Mouse (Mus musculus) MEL (cell line): ENCODE measurements around the gene Fbxo24. TPM values are rescaled to one million over a fixed set of nuclear protein-coding genes. Genes with fewer than 3 reads are reported as not detected.

Source experiments
- DNase-seq: peaks from one replicate; pipeline ENCODE4 v3.0.0; 2011; ENCODE audit warnings: low read depth, low spot score
- H3K27ac ChIP-seq: 2 replicates; pipeline ENCODE4 v1.5.1; 2012; ENCODE audit warnings: low read depth, mild to moderate bottlenecking, control low read depth, low read length, moderate library complexity; ENCODE audit not compliant: control insufficient read depth
- H3K27me3 ChIP-seq, 2 experiments: fragments of 150-350 bp in 1 of 2; sonication (generic) in 1 of 2; 2 replicates each; pipeline ENCODE4 v1.6.1; 2012; ENCODE audit warnings: low read length in 2 of 2, mild to moderate bottlenecking in 2 of 2, improper control_type of control experiment in 1 of 2, moderate library complexity in 1 of 2; ENCODE audit not compliant: insufficient read depth in 2 of 2, control insufficient read depth in 1 of 2
- H3K36me3 ChIP-seq, 2 experiments: 2 replicates each; pipeline ENCODE4 v1.6.1; 2012 to 2014; ENCODE audit warnings: low read length in 2 of 2, improper control_type of control experiment in 1 of 2, inconsistent platforms in 1 of 2, mild to moderate bottlenecking in 1 of 2; ENCODE audit not compliant: insufficient read depth in 2 of 2, control insufficient read depth in 1 of 2
- H3K4me1 ChIP-seq, 2 experiments: fragments of 150-350 bp in 1 of 2; sonication (generic) in 1 of 2; 2 replicates each; pipeline ENCODE4 v1.6.1; 2012; ENCODE audit warnings: low read length in 2 of 2, improper control_type of control experiment in 1 of 2, mild to moderate bottlenecking in 1 of 2; ENCODE audit not compliant: insufficient read depth in 2 of 2, control insufficient read depth in 1 of 2
- H3K4me3 ChIP-seq, 2 experiments: fragments of 150-350 bp in 1 of 2; sonication (generic) in 1 of 2; 2 replicates each; pipeline ENCODE4 v1.5.1; 2012; ENCODE audit warnings: low read depth in 2 of 2, low read length in 2 of 2, mild to moderate bottlenecking in 2 of 2, moderate library complexity in 2 of 2, control low read depth in 1 of 2, improper control_type of control experiment in 1 of 2; ENCODE audit not compliant: control insufficient read depth in 1 of 2, insufficient read depth in 1 of 2
- H3K79me2 ChIP-seq: 2 replicates; pipeline ENCODE4 v1.6.1; 2012; ENCODE audit warnings: mild to moderate bottlenecking, low read length, moderate library complexity; ENCODE audit not compliant: control insufficient read depth, poor library complexity, insufficient read depth
- H3K9ac ChIP-seq: 2 replicates; pipeline ENCODE4 v1.6.1; 2012; ENCODE audit warnings: low read depth, mild to moderate bottlenecking, control low read depth, low read length, moderate library complexity; ENCODE audit not compliant: control insufficient read depth, poor library complexity, severe bottlenecking
- H3K9me3 ChIP-seq: fragments of 150-350 bp; sonication (generic); replicated peaks from 2 replicates; pipeline ENCODE4 v1.6.1; 2012; ENCODE audit warnings: mild to moderate bottlenecking, low read length, improper control_type of control experiment, moderate library complexity; ENCODE audit not compliant: insufficient read depth
- BHLHE40 ChIP-seq: IDR thresholded peaks from 2 replicates; pipeline ENCODE4 v1.6.1; 2012; ENCODE audit warnings: low read depth, mild to moderate bottlenecking, inconsistent platforms, low read length, improper control_type of control experiment, borderline replicate concordance
- CTCF ChIP-seq, 3 experiments: IDR thresholded peaks in 2 of 3; conservative IDR thresholded peaks in 1 of 3; 2 replicates each; pipeline ENCODE4 v1.5.1; 2011 to 2012; ENCODE audit warnings: low read length in 3 of 3, low read depth in 2 of 3, mild to moderate bottlenecking in 2 of 3, improper control_type of control experiment in 1 of 3, inconsistent platforms in 1 of 3, mixed read lengths in 1 of 3, moderate library complexity in 1 of 3; ENCODE audit not compliant: control insufficient read depth in 1 of 3, insufficient read depth in 1 of 3, poor library complexity in 1 of 3, severe bottlenecking in 1 of 3
- E2F4 ChIP-seq: IDR thresholded peaks from 2 replicates; pipeline ENCODE4 v1.6.1; 2011; ENCODE audit warnings: low read depth, low read length, improper control_type of control experiment, borderline replicate concordance
- EP300 ChIP-seq, 2 experiments: IDR thresholded peaks; 2 replicates each; pipeline ENCODE4 v1.6.1; 2011; ENCODE audit warnings: improper control_type of control experiment in 2 of 2, low read length in 2 of 2, low read depth in 1 of 2, mild to moderate bottlenecking in 1 of 2
- ETS1 ChIP-seq: IDR thresholded peaks from 2 replicates; pipeline ENCODE4 v1.6.1; 2012; ENCODE audit warnings: low read depth, mild to moderate bottlenecking, inconsistent platforms, low read length, improper control_type of control experiment, moderate library complexity
- GABPA ChIP-seq: IDR thresholded peaks from 2 replicates; pipeline ENCODE4 v1.6.1; 2012; ENCODE audit warnings: low read depth, mild to moderate bottlenecking, inconsistent platforms, low read length, improper control_type of control experiment, moderate library complexity
- JUND ChIP-seq: IDR thresholded peaks from 2 replicates; pipeline ENCODE4 v1.6.1; 2011; ENCODE audit warnings: low read depth, mild to moderate bottlenecking, improper control_type of control experiment, low read length
- MAFK ChIP-seq: IDR thresholded peaks from 2 replicates; pipeline ENCODE4 v1.6.1; 2011; ENCODE audit warnings: low read depth, mild to moderate bottlenecking, low read length, improper control_type of control experiment, borderline replicate concordance
- MEF2A ChIP-seq: IDR thresholded peaks from 2 replicates; pipeline ENCODE4 v1.6.1; 2014; ENCODE audit warnings: low read depth, mild to moderate bottlenecking, inconsistent platforms, low read length, improper control_type of control experiment; ENCODE audit not compliant: poor library complexity, insufficient replicate concordance, severe bottlenecking; ENCODE audit errors: extremely low read depth
- MYC ChIP-seq: IDR thresholded peaks from 2 replicates; pipeline ENCODE4 v1.6.1; 2011; ENCODE audit warnings: low read depth, mild to moderate bottlenecking, low read length, improper control_type of control experiment, moderate library complexity
- NELFE ChIP-seq: IDR thresholded peaks from 2 replicates; pipeline ENCODE4 v1.6.1; 2011; ENCODE audit warnings: low read depth, low read length, improper control_type of control experiment
- POLR2A ChIP-seq, 2 experiments: IDR thresholded peaks; 2 replicates each; pipeline ENCODE4 v1.6.1; 2011 to 2012; ENCODE audit warnings: low read length in 2 of 2, mild to moderate bottlenecking in 2 of 2, control low read depth in 1 of 2, improper control_type of control experiment in 1 of 2, low read depth in 1 of 2, moderate library complexity in 1 of 2; ENCODE audit not compliant: control insufficient read depth in 1 of 2, insufficient read depth in 1 of 2, poor library complexity in 1 of 2
- POLR2AphosphoS2 ChIP-seq: IDR thresholded peaks from 2 replicates; pipeline ENCODE4 v1.6.1; 2011; ENCODE audit warnings: low read length, improper control_type of control experiment
- POLR2AphosphoS5 ChIP-seq: IDR thresholded peaks from 2 replicates; pipeline ENCODE4 v1.6.1; 2012; ENCODE audit warnings: low read depth, borderline replicate concordance, mild to moderate bottlenecking, inconsistent platforms, low read length, moderate library complexity, mixed read lengths
- RAD21 ChIP-seq: IDR thresholded peaks from 2 replicates; pipeline ENCODE4 v1.6.1; 2011; ENCODE audit warnings: mild to moderate bottlenecking, low read depth, low read length, improper control_type of control experiment
- SIN3A ChIP-seq: IDR thresholded peaks from 2 replicates; pipeline ENCODE4 v1.6.1; 2012; ENCODE audit warnings: low read length, improper control_type of control experiment, inconsistent platforms
- SMC3 ChIP-seq: IDR thresholded peaks from 2 replicates; pipeline ENCODE4 v1.6.1; 2011; ENCODE audit warnings: low read depth, low read length, improper control_type of control experiment
- TBP ChIP-seq: IDR thresholded peaks from 2 replicates; pipeline ENCODE4 v1.8.0; 2011; ENCODE audit warnings: low read depth, low read length, improper control_type of control experiment
- TCF12 ChIP-seq: IDR thresholded peaks from 2 replicates; pipeline ENCODE4 v1.6.1; 2014; ENCODE audit warnings: low read depth, mild to moderate bottlenecking, inconsistent platforms, low read length, improper control_type of control experiment, moderate library complexity
- USF1 ChIP-seq: IDR thresholded peaks from 2 replicates; pipeline ENCODE4 v1.6.1; 2014; ENCODE audit warnings: low read depth, mild to moderate bottlenecking, inconsistent platforms, low read length, improper control_type of control experiment, moderate library complexity
- USF2 ChIP-seq, 2 experiments: IDR thresholded peaks; 2 replicates each; pipeline ENCODE4 v1.6.1; 2011 to 2012; ENCODE audit warnings: improper control_type of control experiment in 2 of 2, low read length in 2 of 2, borderline replicate concordance in 1 of 2, inconsistent platforms in 1 of 2, low read depth in 1 of 2, mild to moderate bottlenecking in 1 of 2; ENCODE audit not compliant: insufficient read depth in 1 of 2
- ZC3H11A ChIP-seq: IDR thresholded peaks from 2 replicates; pipeline ENCODE4 v1.6.1; 2012; ENCODE audit warnings: low read depth, mild to moderate bottlenecking, inconsistent platforms, low read length, improper control_type of control experiment
- ZKSCAN1 ChIP-seq: IDR thresholded peaks from 2 replicates; pipeline ENCODE4 v1.6.1; 2012; ENCODE audit warnings: low read depth, mild to moderate bottlenecking, inconsistent platforms, low read length, improper control_type of control experiment, moderate library complexity
- ZMIZ1 ChIP-seq: IDR thresholded peaks from 2 replicates; pipeline ENCODE4 v1.6.1; 2012; ENCODE audit warnings: low read depth, mild to moderate bottlenecking, inconsistent platforms, low read length, improper control_type of control experiment, moderate library complexity
- ZNF384 ChIP-seq: IDR thresholded peaks from 2 replicates; pipeline ENCODE4 v1.6.1; 2012; ENCODE audit warnings: low read depth, mild to moderate bottlenecking, inconsistent platforms, low read length, improper control_type of control experiment
- polyA plus RNA-seq, 2 experiments: library from polyadenylated mRNA; stranded (reverse) in 1 of 2; unstranded in 1 of 2; fragments of >175 nt in 1 of 2; fragments of >200 nt in 1 of 2; gene quantifications; 2 replicates each; pipeline versions ENCODE4 v1.2.1 to v1.2.4; 2012; ENCODE audit warnings: low replicate concordance in 2 of 2, low read depth in 1 of 2; ENCODE audit not compliant: insufficient read length in 2 of 2, insufficient read depth in 1 of 2, missing spikeins in 1 of 2
- total RNA-seq: library from RNA; depleted of rRNA; stranded (reverse); fragments of 300-350 nt; gene quantifications from 2 replicates; pipeline ENCODE4 v1.2.3, GENCODE M21; 2012

The Fbxo24 gene
- total and polyA plus RNA-seq, 3 experiments: 0.42 to 0.46 TPM; not detected in 1

DNA sequence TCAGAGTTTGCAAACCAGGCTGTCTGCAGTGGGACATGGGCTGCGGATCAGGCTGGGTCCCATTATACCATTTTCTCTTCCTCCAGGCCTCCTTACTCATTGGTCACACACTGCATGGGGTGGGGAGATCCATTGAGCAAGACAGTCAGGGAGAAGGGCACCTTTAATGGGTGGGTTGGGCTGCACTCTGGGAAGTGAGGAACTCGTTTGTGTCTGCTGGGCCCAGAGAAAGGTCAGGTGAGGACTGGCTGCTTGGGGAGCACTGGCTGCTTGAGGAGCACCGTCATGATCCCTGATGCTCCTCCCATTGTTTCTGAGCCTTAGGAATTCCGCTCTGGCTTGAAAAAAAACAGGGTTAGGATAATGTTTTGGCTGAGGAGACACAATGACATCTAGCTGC, 14.1 kb upstream of the Fbxo24 start:
- H3K4me1 ChIP-seq: peaks cover 0 to 6% of the 10 kb centered on the region in 2 experiments; a peak in 2 of 4 replicates
- H3K9me3 ChIP-seq: no peaks in the 10 kb centered on the region
- H3K36me3 ChIP-seq: peaks cover 2 to 5% of the 10 kb centered on the region in 2 experiments; a peak in 3 of 4 replicates
- TF ChIP-seq POLR2A (IDR thresholded peaks at IDR 0.05; ENCODE audit: control insufficient read depth in 1 of 2, insufficient read depth in 1 of 2, low read depth in 1 of 2, low read length in 2 of 2, poor library complexity in 1 of 2): 0 out of 4 replicates have a peak, but pooled peaks of 1 of the 2 experiments have one; percentile 11
- no peak for TF ChIP-seq USF1
- no peaks in the 10 kb centered on the region for H3K79me2 ChIP-seq
- no peaks in the 10 kb centered on the region for H3K27me3 ChIP-seq
- no peak for DNase-seq
- H3K4me3 ChIP-seq: no peak overlapping the region
- no peak overlapping the region for H3K27ac ChIP-seq
- H3K9ac ChIP-seq: no peak overlapping the region

DNA sequence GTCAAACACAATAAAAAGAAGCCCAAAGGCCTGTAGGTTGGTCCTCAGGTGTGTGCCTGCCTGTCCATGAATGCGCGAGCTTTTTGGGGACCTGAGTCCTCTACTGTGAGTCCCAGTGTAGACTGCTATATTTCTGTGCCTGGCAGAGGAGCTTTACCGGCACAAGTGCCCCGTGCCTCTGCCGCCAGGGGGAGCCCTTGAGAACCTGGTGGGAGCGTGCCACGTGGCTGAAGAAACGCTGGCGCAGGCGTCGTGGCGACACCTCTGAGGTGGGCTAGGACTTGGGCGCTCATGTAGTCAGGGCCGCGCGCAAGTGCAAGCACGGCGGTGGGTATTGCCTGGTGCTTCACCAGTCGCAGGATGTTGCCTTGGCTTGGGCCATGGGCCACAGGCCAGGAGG, 12.3 kb upstream of the Fbxo24 start, which contains the start of gene Sap25:
Sap25 (plus strand) TSS at position 281 of the 400 bp plus-strand sequence.
- H3K9me3 ChIP-seq: no peaks in the 10 kb centered on the region
- peaks cover 0 to 2% of the 10 kb centered on the region in 2 experiments; a peak in 1 of 4 replicates for H3K36me3 ChIP-seq
- no peaks in the 10 kb centered on the region for H3K4me1 ChIP-seq
- H3K27me3 ChIP-seq: no peaks in the 10 kb centered on the region
- DNase-seq: no peak
- no peaks in the 10 kb centered on the region for H3K79me2 ChIP-seq
- H3K4me3 ChIP-seq: no peak within 1 kb of the TSS
- TF ChIP-seq MYC: no peak
- TF ChIP-seq MEF2A: no peak
- peak; percentile 18 to 62 (median 43); a peak in 5 of 6 replicates for TF ChIP-seq CTCF (IDR thresholded peaks at IDR 0.05 in 2 of 3, conservative IDR thresholded peaks at IDR 0.05 in 1 of 3; ENCODE audit: control insufficient read depth in 1 of 3, insufficient read depth in 1 of 3, low read depth in 2 of 3, low read length in 3 of 3, poor library complexity in 1 of 3, severe bottlenecking in 1 of 3)
- peak; percentile 38 for TF ChIP-seq SMC3
- TF ChIP-seq TCF12: no peak
- no peak within 1 kb of the TSS for H3K27ac ChIP-seq
- no peak within 1 kb of the TSS for H3K9ac ChIP-seq

GRCm38 (mm10) chr5:137639472-137639871, 10.7 kb upstream of the Fbxo24 start:
- Histone ChIP-seq H3K27ac (no peak overlapping the region), H3K4me3 (no peak overlapping the region), H3K9ac (no peak overlapping the region), H3K9me3 (no peaks in the 10 kb centered on the region), H3K36me3 (peaks cover 0 to 2% of the 10 kb centered on the region in 2 experiments; a peak in 1 of 4 replicates), H3K27me3 (no peaks in the 10 kb centered on the region), H3K79me2 (no peaks in the 10 kb centered on the region), H3K4me1 (no peaks in the 10 kb centered on the region)
- no peak for DNase-seq
- no peak for TF ChIP-seq ZNF384
- TF ChIP-seq MAFK: no peak
- TF ChIP-seq USF2 (IDR thresholded peaks at IDR 0.05; ENCODE audit: borderline replicate concordance in 1 of 2, insufficient read depth in 1 of 2, low read depth in 1 of 2, low read length in 2 of 2): no peak
- TF ChIP-seq BHLHE40: no peak
- no peak for TF ChIP-seq RAD21
- no peak for TF ChIP-seq POLR2AphosphoS2
- no peak for TF ChIP-seq TBP
- TF ChIP-seq TCF12: no peak
- TF ChIP-seq ETS1: no peak
- no peak for TF ChIP-seq MEF2A
- TF ChIP-seq SIN3A: no peak
- no peak for TF ChIP-seq POLR2AphosphoS5
- TF ChIP-seq ZKSCAN1: no peak
- TF ChIP-seq ZMIZ1: no peak
- TF ChIP-seq NELFE: no peak
- TF ChIP-seq JUND: no peak
- no peak for TF ChIP-seq GABPA
- TF ChIP-seq E2F4: no peak
- no peak for TF ChIP-seq EP300 (IDR thresholded peaks at IDR 0.05; ENCODE audit: low read depth in 1 of 2, low read length in 2 of 2)
- no peak for TF ChIP-seq ZC3H11A
